Mouse (Mus musculus) gastrocnemius, postnatal 14 days (tissue): ENCODE results near the gene Gm16253. TPM values are rescaled to one million over a fixed set of nuclear protein-coding genes. Genes with fewer than 3 reads are reported as not detected.

Experiments
- DNase-seq: peaks from one replicate; pipeline ENCODE4 v3.0.0; 2021; ENCODE audit warnings: mixed read lengths
- intact Hi-C: fragments of 180-260 bp; cut with DNase I; formaldehyde crosslinking; loops from one replicate; pipeline ENCODE4 v1.15.1; 2025; ENCODE audit warnings: low total_unique reads
- long read RNA-seq, 2 experiments: library from polyadenylated mRNA; stranded (forward); transcript quantifications; one replicate each; pipeline ENCODE4 v2.0.0; 2021
- total RNA-seq, 2 experiments: library from RNA; stranded (reverse); gene quantifications; 2 replicates each; pipeline ENCODE4 v1.2.3; 2021

Gene Gm16253
- 1 to 10 TPM; 1.2 to 1.5 TPM for total RNA-seq
- long read RNA-seq, experiment 1, result 0 reads
- long read RNA-seq, experiment 2, result 0 reads

GRCm38 (mm10) chr3:96576690-96577541 lies at the start of gene Gm16253:
Gm16253 (plus strand) TSS chr3:96576984.
- intact Hi-C loops, result no loop called here
- DNase-seq, result peak; percentile 92

- no peak for DNase-seq
- intact Hi-C loops, result no loop called here
Measured at GRCm38 (mm10) chr3:96528506-96528905, 48.3 kb upstream of the Gm16253 start.

- intact Hi-C loops, result no loop called here
- DNase-seq, result peak; percentile 34
Measured at GRCm38 (mm10) chr3:96532050-96532449, 44.7 kb upstream of the Gm16253 start.

GRCm38 (mm10) chr3:96534300-96534699 lies 42.5 kb upstream of the Gm16253 start:
- intact Hi-C loops, result no loop called here
- DNase-seq, result no peak

GRCm38 (mm10) chr3:96539316-96539715 lies 37.5 kb upstream of the Gm16253 start:
- DNase-seq, result no peak
- intact Hi-C loops, result no loop called here

- intact Hi-C loops, result loop anchor here (10.0 kb wide), 1 partner anchor 164 kb away; the partner anchor contains the start of gene Nudt17
- DNase-seq, result no peak
Measured at GRCm38 (mm10) chr3:96540740-96541139, 36.0 kb upstream of the Gm16253 start.

- DNase-seq, result no peak
- intact Hi-C loops, result loop anchor here (10.0 kb wide), 1 partner anchor 163 kb away; the partner anchor contains the start of gene Nudt17
Measured at GRCm38 (mm10) chr3:96541328-96542078, 35.3 kb upstream of the Gm16253 start.

- intact Hi-C loops, result loop anchor here (10.0 kb wide), 1 partner anchor 162 kb away; the partner anchor contains the start of gene Nudt17
- no peak for DNase-seq
Measured at GRCm38 (mm10) chr3:96542554-96542953, 34.2 kb upstream of the Gm16253 start.

GRCm38 (mm10) chr3:96543345-96543744 lies 33.4 kb upstream of the Gm16253 start:
- no peak for DNase-seq
- intact Hi-C loops, result loop anchor here (10.0 kb wide), 1 partner anchor 161 kb away; the partner anchor contains the start of gene Nudt17

- intact Hi-C loops, result loop anchor here (5.0 to 10.0 kb wide), 2 partner anchors 97 to 159 kb away; partner anchors contain the start of gene Nudt17
Measured at GRCm38 (mm10) chr3:96545565-96545964, 31.2 kb upstream of the Gm16253 start.

GRCm38 (mm10) chr3:96546880-96547279 lies 29.9 kb upstream of the Gm16253 start:
- no peak for DNase-seq
- intact Hi-C loops, result loop anchor here (5.0 to 10.0 kb wide), 2 partner anchors 95 to 158 kb away; partner anchors contain the start of gene Nudt17

More at GRCm38 (mm10) chr3:96545565-96545964, 31.2 kb upstream of the Gm16253 start:
- no peak for DNase-seq

- peak; percentile 78 for DNase-seq
- intact Hi-C loops, result loop anchor here (5.0 to 10.0 kb wide), 2 partner anchors 95 to 157 kb away; partner anchors contain the start of gene Nudt17
Measured at GRCm38 (mm10) chr3:96547389-96547960, 29.3 kb upstream of the Gm16253 start.

- intact Hi-C loops, result loop anchor here (2.0 to 10.0 kb wide), 3 partner anchors 32 to 156 kb away; partner anchors contain the start of gene Nudt17
- no peak for DNase-seq
Measured at GRCm38 (mm10) chr3:96548824-96549223, 28.0 kb upstream of the Gm16253 start.

- intact Hi-C loops, result loop anchor here (2.0 to 10.0 kb wide), 3 partner anchors 31 to 155 kb away; partner anchors contain the start of gene Nudt17
- DNase-seq, result no peak
Measured at GRCm38 (mm10) chr3:96549346-96549745, 27.4 kb upstream of the Gm16253 start.

- intact Hi-C loops, result no loop called here
- DNase-seq, result peak; percentile 59
Measured at GRCm38 (mm10) chr3:96551203-96551602, 25.6 kb upstream of the Gm16253 start.

GRCm38 (mm10) chr3:96551890-96552289 lies 24.9 kb upstream of the Gm16253 start:
- intact Hi-C loops, result no loop called here
- DNase-seq, result no peak

- intact Hi-C loops, result no loop called here
- DNase-seq, result no peak
Measured at GRCm38 (mm10) chr3:96553601-96554000, 23.2 kb upstream of the Gm16253 start.

- no peak for DNase-seq
- intact Hi-C loops, result no loop called here
Measured at GRCm38 (mm10) chr3:96554251-96554650, 22.5 kb upstream of the Gm16253 start.

GRCm38 (mm10) chr3:96555041-96555596 lies 21.7 kb upstream of the Gm16253 start:
- intact Hi-C loops, result no loop called here

More at GRCm38 (mm10) chr3:96555041-96555596, 21.7 kb upstream of the Gm16253 start:
- DNase-seq, result peak; percentile 76
